Mouse (Mus musculus) intestine, embryonic 16.5 days (tissue): ENCODE data around the gene Mff. TPM values are rescaled to one million over a fixed set of nuclear protein-coding genes. Genes with fewer than 3 reads are reported as not detected.
A peak's percentile ranks its signal among the peaks of the same experiment; 100 is the strongest.

Experiments used
- ATAC-seq: fragments of 200-750 bp; cut with Nextera tagmentation; 2 replicates; pipeline ENCODE4 v1.8.0; 2017; ENCODE audit warnings: moderate TSS enrichment, moderate library complexity
- H3K27ac ChIP-seq: fragments of 300-500 bp; sonication (generic); 2 replicates; pipeline ENCODE4 v1.5.1; 2014; ENCODE audit warnings: mild to moderate bottlenecking, low read length
- H3K27me3 ChIP-seq: fragments of 300-500 bp; sonication (generic); replicated peaks from 2 replicates; pipeline ENCODE4 v1.6.1; 2014; ENCODE audit warnings: low read length, control low read depth, mixed read lengths; ENCODE audit not compliant: control insufficient read depth, insufficient read depth
- H3K36me3 ChIP-seq: fragments of 300-500 bp; sonication (generic); 2 replicates; pipeline ENCODE4 v1.6.1; 2014; ENCODE audit warnings: low read length, control low read depth; ENCODE audit not compliant: control insufficient read depth, insufficient read depth
- H3K4me1 ChIP-seq: fragments of 300-500 bp; sonication (generic); 2 replicates; pipeline ENCODE4 v1.6.1; 2014; ENCODE audit warnings: low read length, control low read depth, mixed read lengths; ENCODE audit not compliant: control insufficient read depth, insufficient read depth
- H3K4me2 ChIP-seq: fragments of 300-500 bp; sonication (generic); 2 replicates; pipeline ENCODE4 v1.6.1; 2014; ENCODE audit warnings: low read depth, low read length, control low read depth
- H3K4me3 ChIP-seq: fragments of 300-500 bp; sonication (generic); 2 replicates; pipeline ENCODE4 v1.5.1; 2014; ENCODE audit warnings: mild to moderate bottlenecking, low read length
- H3K9ac ChIP-seq: fragments of 300-500 bp; sonication (generic); 2 replicates; pipeline ENCODE4 v1.6.1; 2014; ENCODE audit warnings: low read depth, low read length
- H3K9me3 ChIP-seq: fragments of 300-500 bp; sonication (generic); 2 replicates; pipeline ENCODE4 v1.6.1; 2016; ENCODE audit warnings: low read length, control low read depth; ENCODE audit not compliant: control insufficient read depth
- WGBS: fragments of 180-500 bp; shearing (Covaris S2); extraction: QIAGEN DNeasy Blood & Tissue Kit; methylation state at CpG from one replicate; pipeline ENCODE4 v1.1.7; 2014; 5-methylcytosine and 5-hydroxymethylcytosine counted together
- polyA plus RNA-seq: library from polyadenylated mRNA; unstranded; fragments of >200 nt; fragmentation: Nextera tagmentation; extraction: Ambion mirVana; gene quantifications from 2 replicates; pipeline ENCODE4 v1.2.1, GENCODE M21; 2015

The Mff gene
- polyA plus RNA-seq, 1 experiment from 2014 or later, result 166 TPM

GRCm38 (mm10) chr1:82766227-82766626, 41.5 kb downstream of the Mff start:
- Histone ChIP-seq H3K27ac (peak overlapping the region; percentile 86), H3K9me3 (no peaks in the 10 kb centered on the region), H3K4me2 (peak overlapping the region; percentile 34), H3K36me3 (peaks cover 4% of the 10 kb centered on the region; the same call in 1 of the 2 replicates), H3K4me1 (0 out of 2 replicates have a peak, but pooled peaks cover 2% of the 10 kb centered on the region), H3K9ac (no peak overlapping the region; the same call in 1 of the 2 replicates), H3K27me3 (no peaks in the 10 kb centered on the region), H3K4me3 (peak overlapping the region; percentile 53)
- 37% methylated on average over 1 of the region's 1 CpGs for WGBS
- ATAC-seq, result peak; percentile 67

- peak; percentile 81 for ATAC-seq
Observed at GRCm38 (mm10) chr1:82766641-82767040, 42.0 kb downstream of the Mff start.

GRCm38 (mm10) chr1:82768269-82768668, 43.6 kb downstream of the Mff start, which contains the start of gene Tm4sf20:
Tm4sf20 (minus strand) TSS chr1:82768461.
- H3K9me3 ChIP-seq, result no peaks in the 10 kb centered on the region
- no peaks in the 10 kb centered on the region for H3K27me3 ChIP-seq
- 43% methylated on average over 5 of the region's 5 CpGs for WGBS
- peak within 1 kb of the TSS; percentile 53 for H3K4me3 ChIP-seq
- H3K4me2 ChIP-seq, result peak within 1 kb of the TSS; percentile 32
- 0 out of 2 replicates have a peak, but pooled peaks cover 2% of the 10 kb centered on the region for H3K4me1 ChIP-seq
- peak; percentile 61 for ATAC-seq
- no peaks in the 10 kb centered on the region for H3K36me3 ChIP-seq
- H3K9ac ChIP-seq, result peak within 1 kb of the TSS; percentile 66
- peak within 1 kb of the TSS; percentile 86 for H3K27ac ChIP-seq

More at GRCm38 (mm10) chr1:82766641-82767040, 42.0 kb downstream of the Mff start:
- Histone ChIP-seq H3K4me1 (0 out of 2 replicates have a peak, but pooled peaks cover 2% of the 10 kb centered on the region), H3K27ac (peak overlapping the region; percentile 86), H3K4me2 (peak overlapping the region; percentile 34), H3K4me3 (peak overlapping the region; percentile 53), H3K9ac (no peak overlapping the region; the same call in 1 of the 2 replicates), H3K9me3 (no peaks in the 10 kb centered on the region), H3K27me3 (no peaks in the 10 kb centered on the region), H3K36me3 (peaks cover 4% of the 10 kb centered on the region; the same call in 1 of the 2 replicates)
- 45% methylated on average over 4 of the region's 4 CpGs for WGBS

- H3K9me3 ChIP-seq, result no peaks in the 10 kb centered on the region
- no peaks in the 10 kb centered on the region for H3K27me3 ChIP-seq
- H3K9ac ChIP-seq, result no peak within 1 kb of the TSS
- H3K4me3 ChIP-seq, result no peak within 1 kb of the TSS
- 78% methylated on average over 13 of the region's 15 CpGs for WGBS
- H3K36me3 ChIP-seq, result no peaks in the 10 kb centered on the region
- H3K4me2 ChIP-seq, result no peak within 1 kb of the TSS
- no peak within 1 kb of the TSS for H3K27ac ChIP-seq
- no peak for ATAC-seq
- H3K4me1 ChIP-seq, result 0 out of 2 replicates have a peak, but pooled peaks cover 2% of the 10 kb centered on the region
Observed at GRCm38 (mm10) chr1:82771022-82771586, 46.4 kb downstream of the Mff start, which contains the start of gene Gm47791. Gm47791 (minus strand) TSS chr1:82771243.

- Histone ChIP-seq H3K27me3 (no peaks in the 10 kb centered on the region), H3K36me3 (no peaks in the 10 kb centered on the region), H3K4me3 (no peak overlapping the region), H3K4me2 (no peak overlapping the region), H3K4me1 (0 out of 2 replicates have a peak, but pooled peaks cover 2% of the 10 kb centered on the region), H3K9ac (no peak overlapping the region), H3K27ac (no peak overlapping the region), H3K9me3 (no peaks in the 10 kb centered on the region)
- WGBS, result 77% methylated on average over 4 of the region's 4 CpGs
- no peak for ATAC-seq
Observed at GRCm38 (mm10) chr1:82772428-82772827, 47.7 kb downstream of the Mff start.

GRCm38 (mm10) chr1:82773208-82773607, 48.5 kb downstream of the Mff start:
- Histone ChIP-seq H3K27me3 (no peaks in the 10 kb centered on the region), H3K27ac (no peak overlapping the region), H3K9ac (no peak overlapping the region), H3K9me3 (no peaks in the 10 kb centered on the region), H3K4me3 (no peak overlapping the region), H3K36me3 (no peaks in the 10 kb centered on the region), H3K4me2 (no peak overlapping the region), H3K4me1 (0 out of 2 replicates have a peak, but pooled peaks cover 2% of the 10 kb centered on the region)
- WGBS, result 65% methylated on average over 5 of the region's 5 CpGs
- ATAC-seq, result no peak

GRCm38 (mm10) chr1:82775293-82775692, 50.6 kb downstream of the Mff start:
- Histone ChIP-seq H3K36me3 (no peaks in the 10 kb centered on the region), H3K4me2 (no peak overlapping the region), H3K9ac (no peak overlapping the region), H3K9me3 (no peaks in the 10 kb centered on the region), H3K4me3 (no peak overlapping the region), H3K27ac (no peak overlapping the region), H3K4me1 (0 out of 2 replicates have a peak, but pooled peaks cover 9% of the 10 kb centered on the region), H3K27me3 (no peaks in the 10 kb centered on the region)
- 92% methylated on average over 4 of the region's 4 CpGs for WGBS
- no peak for ATAC-seq

GRCm38 (mm10) chr1:82779388-82779966, 54.8 kb downstream of the Mff start:
- H3K4me3 ChIP-seq, result no peak overlapping the region
- H3K9me3 ChIP-seq, result no peaks in the 10 kb centered on the region
- H3K36me3 ChIP-seq, result no peaks in the 10 kb centered on the region
- H3K4me2 ChIP-seq, result no peak overlapping the region
- peak overlapping the region; percentile 50; the same call in 1 of the 2 replicates for H3K27ac ChIP-seq
- 0 out of 2 replicates have a peak, but pooled peaks cover 7% of the 10 kb centered on the region for H3K4me1 ChIP-seq
- WGBS, result 73% methylated on average over 6 of the region's 6 CpGs
- peak; percentile 73 for ATAC-seq
- H3K27me3 ChIP-seq, result no peaks in the 10 kb centered on the region
- no peak overlapping the region for H3K9ac ChIP-seq

GRCm38 (mm10) chr1:82783559-82783958, 58.9 kb downstream of the Mff start:
- WGBS, result 76% methylated on average over 3 of the region's 3 CpGs
- Histone ChIP-seq H3K4me2 (no peak overlapping the region), H3K36me3 (no peaks in the 10 kb centered on the region), H3K27ac (no peak overlapping the region), H3K9ac (no peak overlapping the region), H3K4me3 (no peak overlapping the region), H3K4me1 (peaks cover 15% of the 10 kb centered on the region), H3K9me3 (no peaks in the 10 kb centered on the region), H3K27me3 (no peaks in the 10 kb centered on the region)
- no peak for ATAC-seq
